Mouse (Mus musculus) layer of hippocampus, adult 2 months (tissue): ENCODE results near the gene Isy1. TPM values are rescaled to one million over a fixed set of nuclear protein-coding genes. Genes with fewer than 3 reads are reported as not detected.

Experiments used
- DNase-seq, 2 experiments: peaks; one replicate each; pipeline ENCODE4 v3.0.0; 2022; ENCODE audit warnings: low spot score in 2 of 2
- H3K27ac ChIP-seq: fragments of 200-600 bp; 2 replicates; pipeline ENCODE4 v1.8.1; 2022
- H3K4me3 ChIP-seq: fragments of 200-600 bp; 2 replicates; pipeline ENCODE4 v1.8.1; 2022; ENCODE audit warnings: mild to moderate bottlenecking
- CTCF ChIP-seq: fragments of 200-600 bp; conservative IDR thresholded peaks from 2 replicates; pipeline ENCODE4 v1.8.1; 2022; ENCODE audit warnings: antibody characterized with exemption, mild to moderate bottlenecking, moderate library complexity
- long read RNA-seq, 2 experiments: library from polyadenylated mRNA; stranded (forward); transcript quantifications; one replicate each; pipeline ENCODE4 v2.0.0; 2021; ENCODE audit warnings: borderline mapping rate in 2 of 2
- total RNA-seq, 2 experiments: library from RNA; stranded (reverse); gene quantifications; 2 replicates each; pipeline ENCODE4 v1.2.3; 2021

Gene Isy1
- 10 to 100 TPM; 25.1 to 29.3 TPM for total RNA-seq
- long read RNA-seq, experiment 1, full-length matches to known transcripts, result 9 of 14 reads
- long read RNA-seq, experiment 1, partial matches to known transcripts, result 1 of 14 reads
- long read RNA-seq, experiment 1, other reads (novel, unspliced or antisense), result 4 of 14 reads
- long read RNA-seq, experiment 2, full-length matches to known transcripts, result 5 of 8 reads
- long read RNA-seq, experiment 2, partial matches to known transcripts, result 1 of 8 reads
- long read RNA-seq, experiment 2, other reads (novel, unspliced or antisense), result 2 of 8 reads

- Histone ChIP-seq H3K27ac (peak within 1 kb of the TSS; percentile 98), H3K4me3 (peak within 1 kb of the TSS; percentile 82)
- peak; percentile 36 for TF ChIP-seq CTCF
- peak; percentile 96 to 97 for DNase-seq
Observed at GRCm38 (mm10) chr6:87838551-87839197, at the start of gene Isy1. TSS of gene Isy1 (minus strand) at chr6:87838798.

- peak within 1 kb of the TSS; percentile 92 for H3K27ac ChIP-seq
- DNase-seq, result peak; percentile 99 to 100
- peak within 1 kb of the TSS; percentile 78 for H3K4me3 ChIP-seq
- TF ChIP-seq CTCF, result peak; percentile 98
Observed at GRCm38 (mm10) chr6:87887594-87888233, 49.1 kb upstream of the Isy1 start, which contains the start of gene Copg1. TSS of gene Copg1 (plus strand) at chr6:87887814.

GRCm38 (mm10) chr6:87886721-87887120, 48.1 kb upstream of the Isy1 start:
- H3K4me3 ChIP-seq, result no peak overlapping the region
- DNase-seq, result no peak
- H3K27ac ChIP-seq, result no peak overlapping the region
- TF ChIP-seq CTCF, result no peak

- DNase-seq, result peak; percentile 41 to 87
- no peak overlapping the region for H3K4me3 ChIP-seq
- H3K27ac ChIP-seq, result no peak overlapping the region
- TF ChIP-seq CTCF, result no peak
Observed at GRCm38 (mm10) chr6:87882816-87883215, 44.2 kb upstream of the Isy1 start.

- Histone ChIP-seq H3K27ac (no peak overlapping the region), H3K4me3 (no peak overlapping the region)
- no peak for DNase-seq
- no peak for TF ChIP-seq CTCF
Observed at GRCm38 (mm10) chr6:87882221-87882620, 43.6 kb upstream of the Isy1 start.

- Histone ChIP-seq H3K4me3 (no peak overlapping the region), H3K27ac (no peak overlapping the region)
- no peak for DNase-seq
- TF ChIP-seq CTCF, result no peak
Observed at GRCm38 (mm10) chr6:87879628-87880027, 41.0 kb upstream of the Isy1 start.

GRCm38 (mm10) chr6:87879010-87879409, 40.4 kb upstream of the Isy1 start:
- H3K4me3 ChIP-seq, result no peak overlapping the region
- no peak overlapping the region for H3K27ac ChIP-seq
- TF ChIP-seq CTCF, result no peak
- DNase-seq, result no peak

GRCm38 (mm10) chr6:87876068-87876643, 37.6 kb upstream of the Isy1 start:
- TF ChIP-seq CTCF, result no peak
- Histone ChIP-seq H3K4me3 (no peak overlapping the region), H3K27ac (no peak overlapping the region)
- no peak for DNase-seq

DNA sequence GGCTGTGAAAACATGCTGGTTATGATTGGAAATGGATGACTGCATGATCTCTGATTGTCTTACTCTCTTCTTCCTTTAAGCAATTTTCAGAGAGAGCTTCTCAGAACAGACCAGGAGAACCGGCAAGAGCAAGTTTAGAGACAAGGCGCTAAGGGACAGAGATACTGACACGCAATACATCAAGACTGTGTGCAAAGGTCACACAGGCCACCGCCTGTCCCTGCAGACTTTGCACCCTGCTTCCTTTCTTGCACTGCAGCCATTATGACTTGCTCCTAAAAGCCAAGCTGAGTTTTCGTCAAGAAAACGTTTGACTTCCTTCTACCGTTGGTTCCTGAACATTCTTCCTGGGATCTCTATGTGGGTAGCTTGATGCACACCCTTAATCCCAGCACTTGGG, 37.0 kb upstream of the Isy1 start:
- DNase-seq, result no peak
- no peak overlapping the region for H3K27ac ChIP-seq
- H3K4me3 ChIP-seq, result no peak overlapping the region
- no peak for TF ChIP-seq CTCF

- no peak for DNase-seq
- H3K4me3 ChIP-seq, result no peak overlapping the region
- H3K27ac ChIP-seq, result no peak overlapping the region
- TF ChIP-seq CTCF, result no peak
Observed at GRCm38 (mm10) chr6:87875083-87875482, 36.5 kb upstream of the Isy1 start.

DNA sequence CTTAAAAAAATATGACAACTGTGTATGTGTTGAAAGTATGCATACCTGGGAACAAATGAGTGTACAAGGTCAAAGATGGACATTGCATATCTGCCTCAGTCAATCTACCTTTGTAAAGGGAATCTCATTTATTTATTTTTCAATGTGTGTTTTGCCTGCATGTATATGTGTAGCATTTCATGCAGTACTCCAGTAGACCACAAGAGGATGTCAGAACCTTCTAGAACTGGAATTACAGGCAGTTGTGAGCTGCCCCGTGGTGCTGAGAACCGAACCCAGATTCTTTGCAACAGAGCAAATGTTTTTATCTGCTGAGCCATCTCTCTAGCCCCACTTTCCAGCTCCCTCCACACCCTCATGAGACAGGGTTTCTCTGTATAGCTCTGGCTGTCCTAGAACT, 35.4 kb upstream of the Isy1 start:
- DNase-seq, result no peak
- Histone ChIP-seq H3K27ac (no peak overlapping the region), H3K4me3 (no peak overlapping the region)
- TF ChIP-seq CTCF, result peak; percentile 40

GRCm38 (mm10) chr6:87873104-87873503, 34.5 kb upstream of the Isy1 start:
- no peak for TF ChIP-seq CTCF
- DNase-seq, result no peak
- H3K27ac ChIP-seq, result no peak overlapping the region
- H3K4me3 ChIP-seq, result no peak overlapping the region

GRCm38 (mm10) chr6:87871240-87871639, 32.6 kb upstream of the Isy1 start:
- TF ChIP-seq CTCF, result no peak

DNA sequence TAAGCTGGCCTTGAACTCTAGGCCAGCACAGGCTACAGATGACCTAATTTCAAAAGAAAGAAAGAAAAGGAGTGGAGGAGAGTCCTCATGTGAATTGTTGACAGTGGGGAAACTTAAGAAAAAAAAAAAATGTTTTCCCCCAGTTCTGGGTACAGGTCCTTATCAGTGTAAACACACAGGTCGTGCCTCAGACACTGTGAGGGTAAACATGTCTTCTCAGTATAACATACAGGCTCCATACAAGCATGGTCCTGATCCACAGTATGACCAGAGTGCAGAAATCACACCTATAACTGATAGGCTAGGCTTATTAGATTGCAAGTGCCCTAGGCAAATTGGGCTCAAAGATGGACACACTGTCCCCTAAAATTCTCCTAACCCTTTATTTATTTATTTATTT, 31.8 kb upstream of the Isy1 start:
- no peak for DNase-seq
- no peak overlapping the region for H3K4me3 ChIP-seq
- TF ChIP-seq CTCF, result no peak

More at GRCm38 (mm10) chr6:87871240-87871639, 32.6 kb upstream of the Isy1 start:
- DNase-seq, result no peak
- Histone ChIP-seq H3K4me3 (no peak overlapping the region), H3K27ac (no peak overlapping the region)

More for the DNA sequence above, 31.8 kb upstream of the Isy1 start:
- H3K27ac ChIP-seq, result no peak overlapping the region
